8 mouse cellular contexts compared by ENCODE assay signal in the genomic region with DNA sequence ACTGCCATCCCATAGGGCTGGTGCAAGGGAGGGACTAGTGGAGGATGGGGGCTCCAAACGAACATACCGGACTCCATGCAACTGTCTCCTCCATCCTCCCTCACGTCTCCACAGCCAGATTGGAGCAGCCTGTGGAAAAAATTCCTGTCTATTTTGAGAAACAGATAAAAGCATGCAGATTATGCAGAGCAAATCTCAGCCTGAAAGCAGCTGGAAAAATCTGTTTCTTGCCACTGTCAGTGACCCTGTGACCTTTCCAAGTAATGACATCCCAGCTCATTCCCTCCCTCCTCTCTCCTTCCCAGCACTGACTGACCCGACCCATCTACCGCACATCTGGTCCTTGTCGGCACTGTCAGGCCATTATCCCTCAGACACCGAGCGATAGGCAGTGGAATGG. TPM values are rescaled to one million over a fixed set of nuclear protein-coding genes. Genes with fewer than 3 reads are reported as not detected.
DNase-seq lines count a peak whose midpoint lies in the region; ATAC-seq and TF ChIP-seq lines count a peak whose summit lies in the region.

No protein-coding gene starts in this region.

- peaks cover 7% of the 10 kb centered on the region for H3K36me3 ChIP-seq in heart, adult 2 months (ENCODE audit: control insufficient read depth, insufficient read depth, low read length)
- H3K36me3 ChIP-seq in kidney, embryonic 14.5 days (ENCODE audit: control insufficient read depth, insufficient read depth, low read length): no peaks in the 10 kb centered on the region

- no peaks in the 10 kb centered on the region for H3K9me3 ChIP-seq in kidney, embryonic 14.5 days (ENCODE audit: control insufficient read depth, low read length)

- H3K79me2 ChIP-seq in heart, adult 2 months (replicated peaks; ENCODE audit: control insufficient read depth, insufficient read depth, low read length): no peaks in the 10 kb centered on the region

- no peak overlapping the region for H3K9ac ChIP-seq in heart, adult 2 months (ENCODE audit: low read depth, low read length)
- H3K9ac ChIP-seq in kidney, embryonic 14.5 days (ENCODE audit: low read depth, low read length): no peak overlapping the region

- TF ChIP-seq POLR2A in heart, adult 2 months (IDR thresholded peaks at IDR 0.05; ENCODE audit: insufficient read depth, low read depth, low read length): no peak

- no peak overlapping the region for H3K4me2 ChIP-seq in kidney, embryonic 14.5 days (replicated peaks; ENCODE audit: low read depth, low read length)

- no peak for TF ChIP-seq CTCF in heart, adult 2 months (IDR thresholded peaks at IDR 0.05)

- peak; percentile 39 to 63 for DNase-seq in adrenal gland, adult (ENCODE audit: inconsistent age in 2 of 2, low spot score in 1 of 2)
- DNase-seq in adrenal gland, adult 18-20 months (ENCODE audit: low spot score in 2 of 2): no peak
- peak; percentile 70 to 86 for DNase-seq in heart, adult 2 months
- peak; percentile 73 to 91 for DNase-seq in lung, postnatal 4 days
- no peak for DNase-seq in cerebellum, postnatal 25 days
- DNase-seq in left cerebral cortex, adult 11 months (ENCODE audit: low spot score): no peak

- H3K27ac ChIP-seq in heart, adult 2 months: peak overlapping the region; percentile 88
- peak overlapping the region; percentile 84 for H3K27ac ChIP-seq in kidney, embryonic 14.5 days (ENCODE audit: low read depth, low read length)

- intact Hi-C loops in heart, adult 2 months (cut with DNase I): loop anchor here (2.0 kb wide), 2 partner anchors 95 to 153 kb away; a partner anchor contains a TSS

- H3K4me3 ChIP-seq in heart, adult 2 months: no peak overlapping the region
- no peak overlapping the region for H3K4me3 ChIP-seq in kidney, embryonic 14.5 days (ENCODE audit: low read length)

- peaks cover 22% of the 10 kb centered on the region for H3K4me1 ChIP-seq in heart, adult 2 months (ENCODE audit: control insufficient read depth, insufficient read depth, low read length)
- peaks cover 31% of the 10 kb centered on the region; the same call in 1 of the 2 replicates for H3K4me1 ChIP-seq in kidney, embryonic 14.5 days (ENCODE audit: control insufficient read depth, insufficient read depth, low read length)

- 15% methylated on average over 8 of the region's 8 CpGs for whole genome bisulfite sequencing in heart, adult 2 months
- WGBS in kidney, embryonic 14.5 days: 19% methylated on average over 8 of the region's 8 CpGs

- no peaks in the 10 kb centered on the region for H3K27me3 ChIP-seq in heart, adult 2 months (ENCODE audit: control insufficient read depth, insufficient read depth, low read length)
- H3K27me3 ChIP-seq in kidney, embryonic 14.5 days (ENCODE audit: control insufficient read depth, insufficient read depth, low read length): no peaks in the 10 kb centered on the region

- ATAC-seq in kidney, embryonic 14.5 days (ENCODE audit: low FRiP score, low TSS enrichment): peak; percentile 93
- ATAC-seq in megakaryocyte, adult 5-6 weeks (ENCODE audit: poor library complexity, severe bottlenecking): no peak

- TF ChIP-seq EP300 in heart, adult 2 months (IDR thresholded peaks at IDR 0.05; ENCODE audit: insufficient read depth, low read depth, low read length): peak; percentile 97

RNA-seq across cellular contexts. Expression of a gene that starts 35.5 kb away (rescaled TPM):
- 10 to 100 TPM; 31.1 to 44.3 TPM for total RNA-seq in adrenal gland, adult 18-20 months (2021)
- 100 to 1,000 TPM; 100 to 104 TPM for total RNA-seq in heart, adult 2 months (2021)
- polyA plus RNA-seq in heart, adult 2 months (2012; rRNA removed): 30.2 and 65.1 TPM in 2 replicates
- 13.6 and 24.9 TPM in 2 replicates for polyA plus RNA-seq in kidney, embryonic 14.5 days (2014; fragmentation: Nextera tagmentation; extraction: Ambion mirVana)
- total RNA-seq in megakaryocyte, adult 5-6 weeks (2015): 12.5 and 12.8 TPM in 2 replicates
- 7.0 and 9.1 TPM in 2 replicates for total RNA-seq in megakaryocyte, adult 5-6 weeks (2017)

Comparison
In these comparisons a context has a peak if more than half of its experiments do, and no peak if none do; other contexts are left out.
1. DNase-seq: peak in adrenal gland, adult (2 of 2), heart, adult 2 months (2 of 2) and lung, postnatal 4 days (2 of 2); none in adrenal gland, adult 18-20 months (0 of 2), cerebellum, postnatal 25 days (0 of 2) and left cerebral cortex, adult 11 months (single experiment).